Mouse (Mus musculus) thymus, postnatal 36 days (tissue): ENCODE results near the gene Zfp358.

ENCODE experiments used
- DNase-seq, 2 experiments: peaks; one replicate each; pipeline ENCODE4 v3.0.0; 2022; ENCODE audit warnings: mixed read lengths in 2 of 2

Gene Zfp358

DNA sequence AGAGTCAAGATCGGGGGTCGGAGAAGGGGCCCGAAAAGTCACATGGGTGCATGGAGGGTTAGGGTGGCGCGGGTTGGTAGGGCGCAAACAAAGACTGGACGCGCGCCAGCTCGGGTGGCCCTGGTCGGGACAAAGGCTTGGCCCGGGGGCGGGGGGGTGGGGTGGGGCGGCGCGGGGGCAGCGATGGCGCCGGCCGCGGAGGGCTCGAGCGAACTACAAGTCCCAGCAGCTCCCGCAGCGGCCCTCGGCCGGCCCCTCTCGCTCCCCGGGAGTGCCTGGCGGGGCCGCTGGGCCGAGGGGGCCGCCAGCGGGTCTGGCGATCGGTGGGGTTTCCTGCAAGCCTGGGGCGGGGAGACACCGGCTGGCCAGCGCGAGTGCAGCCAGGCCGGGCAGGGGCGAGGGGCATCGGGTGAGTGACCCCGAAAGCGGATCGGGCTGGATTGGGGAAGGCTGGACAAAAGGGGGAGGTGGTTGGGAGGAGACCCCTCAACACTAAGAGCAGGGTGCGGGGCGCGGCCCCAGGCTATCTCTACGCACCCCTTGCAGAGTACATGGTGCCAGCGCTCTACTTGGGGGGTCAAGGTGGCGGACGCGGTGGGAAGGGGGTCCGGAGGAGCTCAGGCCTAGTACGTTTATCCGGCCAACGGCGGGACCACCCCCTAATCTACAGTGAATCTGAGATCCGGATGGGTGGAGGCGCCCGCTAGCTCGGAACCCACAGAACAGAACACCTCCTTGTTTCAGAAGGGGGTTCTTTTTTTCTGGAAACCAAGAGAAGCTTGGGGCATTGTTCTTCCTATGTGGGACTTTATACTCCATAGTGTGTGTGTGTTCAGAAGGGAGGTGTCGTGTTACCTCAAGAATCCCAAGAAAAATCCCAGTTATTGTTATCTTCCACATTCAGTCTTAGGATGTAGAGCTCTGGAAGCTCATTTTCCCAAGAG, at the start of gene Zfp358:
Gene Zfp358, plus strand, starts transcription at position 238 of the 944 bp plus-strand sequence.
- peak; percentile 70 to 80 for DNase-seq

DNA sequence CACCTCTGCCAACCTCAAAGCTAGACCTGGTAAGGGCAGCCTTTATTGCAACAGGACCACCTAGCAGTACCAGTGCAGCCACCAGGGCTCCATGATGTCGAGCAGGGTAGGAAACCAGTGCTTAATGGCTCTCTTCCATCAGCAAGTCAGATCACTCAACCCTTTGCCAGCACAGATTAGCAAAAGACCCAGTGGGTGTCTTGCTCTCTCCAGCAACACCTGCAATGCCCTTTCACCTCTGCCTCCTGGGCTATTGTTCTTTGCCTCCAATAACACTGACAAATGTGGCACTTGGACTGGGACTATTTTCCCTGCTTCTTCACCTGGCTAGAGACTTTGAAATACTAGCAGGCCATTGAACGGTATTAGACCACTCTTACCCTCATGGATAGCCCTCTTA, 43.7 kb upstream of the Zfp358 start:
- no peak for DNase-seq

- peak; percentile 33 to 39 for DNase-seq
Observed at GRCm38 (mm10) chr8:3450670-3451069, 42.3 kb upstream of the Zfp358 start.

GRCm38 (mm10) chr8:3451992-3452391, 40.9 kb upstream of the Zfp358 start:
- DNase-seq, result no peak

DNA sequence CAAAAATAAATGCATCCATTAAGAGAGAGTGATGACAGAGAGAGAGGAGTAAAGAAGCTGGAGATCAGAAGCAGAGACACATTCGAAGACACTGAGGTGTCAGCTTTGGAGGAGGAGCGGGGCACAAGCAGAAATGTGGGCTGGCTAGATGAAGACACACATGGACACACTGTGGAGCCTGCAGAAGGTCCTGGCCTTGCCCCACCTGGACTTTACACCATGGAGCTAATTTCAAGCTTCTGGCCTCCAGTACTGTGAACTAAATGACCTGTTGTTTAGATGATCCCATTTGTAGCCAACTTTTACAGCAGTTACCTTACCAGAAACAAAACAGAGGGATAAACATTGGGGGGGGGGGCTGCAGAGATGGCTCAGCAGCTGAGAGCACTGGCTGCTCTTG, 29.7 kb upstream of the Zfp358 start:
- DNase-seq, result no peak

DNA sequence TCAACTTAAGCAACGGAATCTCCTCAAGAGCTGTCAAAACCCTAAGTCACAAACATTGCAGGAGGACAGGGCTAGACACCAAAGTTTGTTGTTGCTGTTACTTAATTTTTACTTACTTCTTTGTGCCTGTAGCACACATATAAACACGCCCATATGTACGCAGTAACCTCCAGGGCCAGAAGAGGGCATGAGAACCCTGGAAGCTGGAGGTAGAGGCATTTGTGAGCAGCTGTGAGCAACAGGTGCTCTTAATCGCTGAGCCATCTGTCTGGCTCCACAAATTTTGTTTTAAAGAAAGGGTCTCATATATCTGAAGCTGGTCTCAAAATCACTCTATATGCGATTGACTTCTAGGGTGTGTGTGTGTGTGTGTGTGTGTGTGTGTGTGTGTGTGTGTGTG, 28.6 kb upstream of the Zfp358 start:
- DNase-seq, result peak; percentile 57 to 59

DNA sequence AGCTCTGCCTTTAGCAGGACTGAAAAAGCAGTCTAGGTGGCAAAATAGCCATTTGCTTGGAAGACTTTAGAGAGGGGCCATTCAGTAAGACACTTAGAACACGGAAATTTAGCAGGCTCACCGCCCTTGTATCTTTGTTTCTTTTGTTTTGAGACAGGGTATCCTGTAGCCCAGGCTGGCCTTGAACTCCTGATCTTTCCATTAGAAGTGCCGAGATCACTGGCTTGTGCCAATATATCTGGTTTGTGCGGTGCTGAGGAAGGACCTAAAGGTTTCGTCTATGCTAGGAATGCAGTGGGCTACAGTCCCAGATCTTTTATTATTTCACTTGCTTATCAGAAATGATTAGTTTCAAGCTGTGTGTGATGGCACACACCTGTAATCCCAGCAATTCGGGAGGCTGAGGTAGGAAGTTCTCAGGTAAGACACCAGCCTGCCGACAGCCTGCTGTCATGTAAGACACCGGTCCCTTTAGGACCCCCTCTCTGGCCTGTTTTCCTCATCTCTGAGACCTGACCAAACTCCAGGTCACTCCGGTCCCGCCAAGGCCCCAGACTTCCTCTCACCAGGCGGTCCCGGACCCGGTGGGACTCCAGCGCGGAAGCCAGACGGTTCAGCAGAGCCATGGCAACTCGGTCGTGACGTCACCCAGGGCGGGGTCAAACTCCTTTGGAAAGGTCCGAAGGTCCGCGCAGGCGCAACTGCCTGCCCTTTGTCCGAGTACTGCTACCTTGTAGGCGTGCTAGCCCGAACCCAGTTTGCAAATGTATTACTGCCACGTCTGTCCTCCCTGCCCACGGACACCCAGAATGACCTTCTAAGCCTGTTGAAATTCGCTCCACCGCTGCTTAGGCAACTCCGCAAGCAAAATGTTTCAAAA, 25.7 kb upstream of the Zfp358 start, which contains the start of gene Pex11g:
Gene Pex11g, minus strand, starts transcription at position 675 of the 880 bp plus-strand sequence.
- DNase-seq, result peak; percentile 89 to 91

GRCm38 (mm10) chr8:3467886-3468545, 24.9 kb upstream of the Zfp358 start:
- DNase-seq, result no peak

DNA sequence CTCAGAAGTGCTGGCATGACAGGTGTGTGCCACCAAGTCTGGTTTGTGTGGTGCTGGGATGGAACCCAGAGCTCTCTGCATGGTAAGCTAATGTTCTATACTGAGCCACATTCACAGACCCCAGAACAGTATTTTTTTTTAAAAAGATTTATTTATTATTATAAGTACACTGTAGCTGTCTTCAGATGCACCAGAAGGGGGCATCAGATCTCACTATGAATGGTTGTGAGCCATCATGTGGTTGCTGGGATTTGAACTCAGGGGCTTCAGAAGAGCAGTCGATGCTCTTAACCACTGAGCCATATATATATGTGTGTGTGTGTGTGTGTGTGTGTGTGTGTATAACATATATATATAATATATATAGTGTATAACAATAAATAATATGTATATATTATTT, 24.1 kb upstream of the Zfp358 start:
- no peak for DNase-seq

DNA sequence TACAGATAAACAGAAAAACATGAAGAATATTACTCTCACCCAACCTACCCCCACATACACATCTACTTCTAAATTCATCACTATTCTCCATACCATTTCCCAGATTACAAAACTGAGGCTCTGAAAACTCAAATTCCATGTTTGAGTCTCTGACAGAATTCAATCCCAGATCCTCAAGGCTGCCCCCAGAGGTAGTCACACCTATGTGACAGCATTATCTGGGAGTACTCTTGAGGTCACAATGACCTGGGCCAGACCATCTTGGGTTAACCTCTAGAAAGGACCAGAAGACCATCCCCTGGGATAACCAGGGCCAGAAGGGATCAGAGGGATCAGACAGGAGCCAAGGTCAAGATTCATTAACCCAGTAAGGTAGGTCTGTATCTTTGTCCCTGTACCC, 22.4 kb upstream of the Zfp358 start, which contains the start of gene Tex45:
Gene Tex45, plus strand, starts transcription at position 301 of the 400 bp plus-strand sequence.
- DNase-seq, result no peak

DNA sequence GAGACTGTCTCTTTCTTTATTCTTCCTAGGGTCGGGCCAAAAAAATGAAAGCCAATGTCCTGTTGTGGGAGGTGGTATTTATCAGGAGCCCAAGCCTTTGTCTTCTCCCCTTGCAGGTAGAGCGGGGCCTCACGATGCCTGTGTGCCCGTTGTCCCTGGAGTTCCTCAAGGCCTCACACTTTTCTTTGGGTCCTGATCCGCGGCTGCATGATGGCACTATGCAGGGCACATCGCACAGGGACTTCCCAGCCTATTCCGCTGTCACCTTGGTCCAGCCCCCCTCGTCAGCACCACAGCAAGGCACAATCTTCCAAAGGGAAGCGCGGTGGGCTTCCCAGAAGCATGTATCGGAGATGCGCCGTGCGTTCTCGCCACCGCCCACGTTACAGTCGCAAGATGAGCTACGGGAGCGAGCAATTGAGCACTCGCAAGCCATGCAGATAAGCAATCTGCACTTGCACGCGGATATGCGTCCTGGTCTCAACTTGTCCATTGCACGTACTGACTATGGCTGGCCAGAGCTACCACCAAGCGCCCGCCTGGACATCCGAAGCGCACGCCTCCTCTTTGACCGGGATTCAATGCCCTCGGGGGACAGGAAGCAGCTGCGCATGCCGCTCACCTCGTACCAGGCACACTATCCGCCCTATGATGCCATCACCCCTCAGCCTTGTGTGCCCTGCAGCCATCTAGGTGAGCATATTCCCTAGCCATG, 17.1 kb upstream of the Zfp358 start:
- no peak for DNase-seq

DNA sequence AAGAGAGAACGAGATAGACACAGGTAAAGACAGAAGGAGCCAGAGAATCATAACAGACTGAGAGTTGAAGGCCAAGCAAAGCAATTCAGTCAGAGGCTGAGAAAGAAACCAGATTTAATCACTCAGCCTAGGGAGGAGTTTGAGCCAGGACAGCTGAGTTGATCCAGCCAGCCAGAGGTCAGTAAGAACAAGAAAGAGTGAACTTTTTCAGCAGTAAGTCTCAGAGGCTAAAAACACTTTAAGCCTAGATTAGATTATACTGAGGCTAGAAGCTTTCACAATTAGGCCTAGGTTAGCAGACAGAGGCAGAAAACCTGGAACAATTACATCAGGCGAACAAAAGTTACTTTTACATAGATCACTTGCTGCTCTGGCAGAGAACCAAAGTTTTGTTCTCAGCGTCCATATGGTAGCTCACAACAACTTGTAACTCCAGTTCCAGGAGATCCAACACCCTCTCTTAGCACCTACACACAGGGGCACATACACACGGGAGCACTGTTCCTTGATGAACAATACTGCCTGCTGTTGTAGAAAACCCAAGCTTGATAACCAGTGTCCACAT, 12.6 kb upstream of the Zfp358 start:
- no peak for DNase-seq

DNA sequence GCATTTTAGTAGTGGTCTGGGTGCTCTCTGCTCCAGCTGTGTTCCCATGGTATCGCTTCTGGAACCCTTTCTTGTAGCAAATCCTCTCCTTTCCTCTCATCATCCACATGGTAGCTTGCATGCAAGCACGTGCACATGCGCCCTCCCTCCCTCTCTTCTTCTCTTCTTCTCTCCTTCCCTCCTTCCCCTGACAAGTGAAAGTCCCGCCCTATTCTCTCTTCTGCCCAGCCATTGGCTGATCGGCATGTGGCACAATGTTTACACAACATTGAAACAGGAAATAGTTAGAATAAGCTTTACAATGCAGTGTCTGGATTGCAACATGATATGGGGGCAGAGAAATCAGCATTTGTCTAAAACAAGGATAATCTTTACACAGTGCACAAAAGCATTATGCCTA, 11.3 kb upstream of the Zfp358 start:
- no peak for DNase-seq

- no peak for DNase-seq
Observed at GRCm38 (mm10) chr8:3482240-3482740, 10.6 kb upstream of the Zfp358 start.

DNA sequence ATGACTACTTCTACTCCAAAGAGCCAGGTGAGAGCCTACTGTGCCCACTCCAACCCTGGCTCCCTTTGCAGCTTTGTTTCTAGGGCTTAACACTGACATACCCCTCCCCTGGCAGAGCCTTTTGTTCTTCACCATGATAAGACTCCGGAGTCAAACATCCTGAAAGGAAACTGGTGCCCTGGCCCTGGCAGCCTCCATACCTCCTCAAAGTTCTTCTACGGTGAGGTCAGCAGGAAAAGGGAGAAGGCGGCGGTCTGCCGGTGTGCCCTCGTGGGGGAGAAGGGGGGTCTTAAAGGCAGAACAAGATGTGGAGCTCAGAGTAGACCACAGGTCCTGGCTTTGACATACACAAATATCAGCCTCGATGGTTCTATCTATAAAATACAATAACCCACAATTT, 9.4 kb upstream of the Zfp358 start:
- DNase-seq, result no peak

DNA sequence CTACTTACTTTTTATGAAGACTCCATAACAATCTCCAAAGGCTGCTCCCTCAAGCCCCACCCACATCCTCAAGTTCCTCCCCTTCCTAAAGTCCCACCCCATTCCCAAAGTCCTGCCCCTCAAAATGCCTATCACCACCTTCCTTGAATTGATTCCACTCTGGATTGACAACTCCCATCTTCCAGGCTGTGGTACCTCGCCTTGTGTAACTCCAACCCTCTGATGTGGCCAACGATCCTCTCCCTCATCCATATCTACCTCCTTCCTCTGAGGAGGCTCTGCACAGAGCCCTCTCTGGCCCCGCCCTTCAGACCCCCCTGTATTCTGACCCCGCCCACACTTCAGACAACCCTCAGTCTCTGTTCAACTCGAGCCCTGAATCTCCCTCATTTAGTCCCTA, 7.7 kb upstream of the Zfp358 start:
- no peak for DNase-seq

- DNase-seq, result no peak
Observed at GRCm38 (mm10) chr8:3493845-3494208, 889 bp downstream of the Zfp358 start.

GRCm38 (mm10) chr8:3495578-3496427, 2.9 kb downstream of the Zfp358 start:
- no peak for DNase-seq

DNA sequence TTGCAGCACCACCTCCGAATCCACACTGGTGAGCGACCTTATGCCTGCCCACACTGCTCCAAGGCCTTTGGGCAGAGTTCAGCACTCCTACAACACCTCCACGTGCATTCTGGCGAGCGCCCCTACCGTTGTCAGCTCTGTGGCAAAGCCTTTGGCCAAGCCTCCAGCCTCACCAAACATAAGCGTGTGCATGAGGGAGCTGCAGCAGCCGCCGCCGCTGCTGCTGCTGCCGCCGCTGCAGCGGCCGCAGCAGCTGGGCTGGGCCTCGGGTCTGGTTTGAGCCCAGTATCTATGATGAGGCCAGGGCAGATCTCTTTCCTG, 3.5 kb downstream of the Zfp358 start:
- no peak for DNase-seq

- DNase-seq, result no peak
Observed at GRCm38 (mm10) chr8:3498583-3498982, 5.6 kb downstream of the Zfp358 start.

- no peak for DNase-seq
Observed at GRCm38 (mm10) chr8:3499751-3500150, 6.8 kb downstream of the Zfp358 start.
